Mouse (Mus musculus) hindbrain, embryonic 10.5 days (tissue): ENCODE measurements around the gene Pla2g2f. TPM values are rescaled to one million over a fixed set of nuclear protein-coding genes. Genes with fewer than 3 reads are reported as not detected.

Experiments
- DNase-seq: peaks from one replicate; pipeline ENCODE4 v3.0.0-alpha.2; 2017; ENCODE audit warnings: low spot score
- H3K27ac ChIP-seq: fragments of 300-500 bp; sonication (generic); 2 replicates; pipeline ENCODE4 v1.5.1; 2016; ENCODE audit warnings: mild to moderate bottlenecking, moderate library complexity
- H3K27me3 ChIP-seq: fragments of 300-500 bp; sonication (generic); 2 replicates; pipeline ENCODE4 v1.6.1; 2016; ENCODE audit warnings: mild to moderate bottlenecking; ENCODE audit not compliant: poor library complexity, insufficient read depth, severe bottlenecking
- H3K36me3 ChIP-seq: fragments of 300-500 bp; sonication (generic); 2 replicates; pipeline ENCODE4 v1.6.1; 2016; ENCODE audit warnings: mild to moderate bottlenecking, moderate library complexity
- H3K4me1 ChIP-seq: fragments of 300-500 bp; sonication (generic); replicated peaks from 2 replicates; pipeline ENCODE4 v1.6.1; 2016; ENCODE audit warnings: mild to moderate bottlenecking
- H3K4me3 ChIP-seq: fragments of 300-500 bp; sonication (generic); 2 replicates; pipeline ENCODE4 v1.5.1; 2016; ENCODE audit warnings: mild to moderate bottlenecking, moderate library complexity
- H3K9me3 ChIP-seq: fragments of 300-500 bp; sonication (generic); 2 replicates; pipeline ENCODE4 v1.6.1; 2016; ENCODE audit warnings: mild to moderate bottlenecking, moderate library complexity
- WGBS: fragments of 180-500 bp; shearing (Covaris S2); methylation state at CpG from one replicate; pipeline ENCODE4 v1.1.7; 2016; 5-methylcytosine and 5-hydroxymethylcytosine counted together
- polyA plus RNA-seq: library from polyadenylated mRNA; unstranded; fragments of >200 nt; fragmentation: Nextera tagmentation; extraction: Ambion mirVana; gene quantifications from 2 replicates; pipeline ENCODE4 v1.2.1, GENCODE M21; 2016

Pla2g2f gene
- polyA plus RNA-seq, 1 experiment from 2014 or later = 0.84 TPM

DNA sequence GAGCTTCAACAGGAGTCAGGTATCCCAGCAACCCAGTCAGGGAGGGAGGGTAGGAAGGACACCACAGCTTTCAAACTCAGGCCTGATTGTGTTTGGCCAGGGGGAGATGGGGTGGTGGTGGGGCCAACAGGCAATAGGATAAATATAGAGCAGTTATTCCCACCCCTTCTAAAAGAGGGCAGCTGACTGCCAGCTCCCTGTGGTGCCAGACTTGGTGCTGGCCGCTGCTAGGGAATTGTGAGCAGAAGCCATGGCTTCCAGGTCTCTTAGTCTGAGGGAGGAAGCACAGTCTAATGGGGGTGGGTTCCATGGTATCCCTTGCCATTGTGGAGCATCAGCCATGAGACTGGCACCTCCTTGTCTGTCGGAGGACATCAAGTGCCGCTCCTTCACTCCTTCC, 3.8 kb downstream of the Pla2g2f start:
- H3K36me3 ChIP-seq = no peaks in the 10 kb centered on the region
- H3K27ac ChIP-seq = no peak overlapping the region
- no peak for DNase-seq
- peaks cover 5% of the 10 kb centered on the region; the same call in 1 of the 2 replicates for H3K9me3 ChIP-seq
- H3K27me3 ChIP-seq = no peaks in the 10 kb centered on the region
- H3K4me3 ChIP-seq = no peak overlapping the region
- 85% methylated on average over 3 of the region's 3 CpGs for WGBS
- peaks cover 35% of the 10 kb centered on the region for H3K4me1 ChIP-seq

DNA sequence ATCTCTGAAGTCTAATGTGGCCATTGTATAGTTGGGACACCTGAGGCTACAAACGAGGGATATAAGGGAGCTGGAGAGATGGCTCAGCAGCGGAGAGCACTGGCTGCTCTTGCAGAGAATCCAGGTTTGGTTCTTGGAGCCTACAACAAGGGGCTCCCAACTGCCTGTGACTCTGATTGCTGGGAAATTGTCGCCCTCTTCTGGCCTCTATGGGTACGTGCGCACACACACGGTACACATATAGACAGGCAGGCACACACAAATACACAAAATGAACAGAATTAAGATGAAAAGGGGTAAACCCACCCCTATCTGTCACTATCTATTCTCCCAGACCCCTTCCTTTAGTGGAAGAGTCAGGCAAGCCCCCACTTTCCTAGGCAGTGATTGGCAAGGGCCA, 4.8 kb downstream of the Pla2g2f start:
- Histone ChIP-seq H3K4me1 (peaks cover 44% of the 10 kb centered on the region), H3K27ac (no peak overlapping the region), H3K36me3 (no peaks in the 10 kb centered on the region), H3K27me3 (no peaks in the 10 kb centered on the region), H3K4me3 (no peak overlapping the region), H3K9me3 (peaks cover 5% of the 10 kb centered on the region; the same call in 1 of the 2 replicates)
- WGBS = 89% methylated on average over 6 of the region's 6 CpGs
- DNase-seq = no peak

DNA sequence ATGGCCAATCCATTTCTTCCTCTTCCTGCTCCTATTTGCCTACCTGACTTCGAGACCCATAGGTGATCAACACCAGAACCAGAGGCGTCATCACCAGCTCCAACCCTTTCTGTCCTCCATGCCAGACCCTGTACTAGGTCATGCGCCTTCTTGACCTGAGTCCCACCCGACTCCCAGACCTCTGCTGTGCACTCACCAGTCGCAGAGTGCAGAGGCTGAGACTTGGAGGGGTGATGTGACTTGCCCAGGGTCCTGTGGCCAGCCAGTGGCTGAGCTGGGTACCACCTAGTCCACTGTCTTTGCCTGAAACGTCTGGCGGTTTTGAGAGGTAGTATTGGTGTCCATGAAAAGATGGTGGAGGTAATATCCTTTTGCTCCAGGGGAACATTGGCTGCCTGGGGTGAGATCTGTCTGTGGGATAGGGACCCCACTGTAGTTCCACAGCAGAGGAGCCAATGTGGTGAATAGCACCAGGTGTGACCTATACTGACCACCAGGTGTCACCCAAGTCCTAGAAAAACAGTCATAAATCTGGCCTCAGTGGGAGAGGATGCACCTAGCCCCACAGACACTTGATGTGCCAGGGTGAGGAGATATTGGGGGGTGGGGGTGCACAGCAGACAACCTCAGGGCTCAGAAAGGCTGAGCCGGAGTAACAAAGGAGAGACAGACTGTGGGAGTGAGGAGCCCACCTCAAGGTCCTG, 8.9 kb downstream of the Pla2g2f start:
- DNase-seq = peak; percentile 40
- Histone ChIP-seq H3K4me1 (peaks cover 41% of the 10 kb centered on the region), H3K9me3 (peaks cover 5% of the 10 kb centered on the region; the same call in 1 of the 2 replicates), H3K27ac (peak overlapping the region; percentile 50; the same call in 1 of the 2 replicates), H3K27me3 (peaks cover 4% of the 10 kb centered on the region; the same call in 1 of the 2 replicates), H3K36me3 (no peaks in the 10 kb centered on the region), H3K4me3 (no peak overlapping the region)
- 65% methylated on average over 8 of the region's 8 CpGs for WGBS

DNA sequence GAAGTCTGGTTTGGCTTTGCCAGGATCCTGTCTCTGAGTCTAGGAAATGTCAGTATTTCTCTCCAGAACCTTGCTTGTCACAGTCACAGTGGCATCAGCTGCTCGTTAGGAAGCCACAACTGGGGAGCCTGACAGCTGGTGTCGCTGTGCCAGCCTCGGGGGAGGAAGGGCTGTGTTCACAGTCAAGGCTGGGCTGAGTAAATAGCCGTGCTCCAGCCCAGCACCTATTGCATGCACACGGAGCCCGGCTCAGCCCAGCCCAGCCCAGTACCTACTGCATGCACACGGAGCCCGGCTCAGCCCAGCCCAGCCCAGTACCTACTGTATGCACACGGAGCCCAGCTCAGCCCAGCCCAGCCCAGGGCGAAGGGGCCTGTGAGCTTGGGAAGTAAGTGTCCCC, 9.6 kb downstream of the Pla2g2f start:
- H3K36me3 ChIP-seq = no peaks in the 10 kb centered on the region
- peaks cover 5% of the 10 kb centered on the region; the same call in 1 of the 2 replicates for H3K9me3 ChIP-seq
- 0 out of 2 replicates have a peak overlapping the region, but pooled peaks have one; percentile 50 for H3K27ac ChIP-seq
- H3K4me3 ChIP-seq = no peak overlapping the region
- peaks cover 46% of the 10 kb centered on the region for H3K4me1 ChIP-seq
- no peak for DNase-seq
- WGBS = 63% methylated on average over 10 of the region's 10 CpGs
- H3K27me3 ChIP-seq = peaks cover 4% of the 10 kb centered on the region; the same call in 1 of the 2 replicates

DNA sequence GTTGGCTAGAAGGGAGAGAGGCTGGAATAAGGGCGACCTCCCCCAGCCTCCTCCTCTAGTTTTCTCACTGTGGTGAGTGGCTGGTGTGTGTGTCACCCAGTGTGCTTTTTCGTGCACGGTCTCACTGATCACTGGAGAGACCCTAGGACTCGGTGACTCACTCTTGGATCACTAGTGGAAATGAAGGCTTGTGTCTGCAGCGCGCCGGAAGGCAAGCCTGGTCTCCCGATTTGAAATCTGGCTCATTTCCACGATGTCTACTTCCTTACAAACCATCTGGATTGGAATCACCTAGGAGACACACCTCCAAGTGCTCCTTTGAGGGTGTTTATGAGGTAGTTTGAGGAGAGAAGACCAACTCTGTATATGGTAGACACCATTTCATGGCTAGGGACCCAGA, 10.6 kb downstream of the Pla2g2f start:
- H3K4me1 ChIP-seq = peaks cover 50% of the 10 kb centered on the region
- no peak for DNase-seq
- H3K36me3 ChIP-seq = no peaks in the 10 kb centered on the region
- WGBS = 91% methylated on average over 9 of the region's 9 CpGs
- H3K27me3 ChIP-seq = peaks cover 4% of the 10 kb centered on the region; the same call in 1 of the 2 replicates
- no peak overlapping the region for H3K4me3 ChIP-seq
- H3K27ac ChIP-seq = 0 out of 2 replicates have a peak overlapping the region, but pooled peaks have one; percentile 50
- no peaks in the 10 kb centered on the region for H3K9me3 ChIP-seq

DNA sequence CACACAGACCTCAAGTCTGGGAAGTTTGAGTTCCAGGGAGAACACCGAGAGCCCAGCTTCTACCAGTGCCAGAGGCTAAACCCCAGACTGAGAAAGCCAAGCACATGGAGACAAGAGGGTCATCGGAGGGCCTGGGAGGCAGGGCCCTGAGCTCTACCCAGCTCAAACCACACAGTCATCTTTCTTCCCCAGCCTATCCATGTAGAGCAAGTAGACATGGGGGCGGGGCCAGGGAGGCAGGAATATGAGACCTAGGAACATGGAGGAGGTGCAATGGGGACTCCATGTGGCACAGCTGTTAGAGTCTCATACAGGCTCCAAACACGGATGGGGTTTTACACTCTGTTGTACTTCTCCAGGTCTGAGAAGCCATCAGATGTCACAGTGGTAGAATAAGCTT, 11.5 kb downstream of the Pla2g2f start:
- H3K4me1 ChIP-seq = peaks cover 50% of the 10 kb centered on the region
- DNase-seq = peak; percentile 49
- no peaks in the 10 kb centered on the region for H3K9me3 ChIP-seq
- H3K27ac ChIP-seq = peak overlapping the region; percentile 50; the same call in 1 of the 2 replicates
- no peak overlapping the region for H3K4me3 ChIP-seq
- 68% methylated on average over 4 of the region's 4 CpGs for WGBS
- peaks cover 4% of the 10 kb centered on the region; the same call in 1 of the 2 replicates for H3K27me3 ChIP-seq
- H3K36me3 ChIP-seq = no peaks in the 10 kb centered on the region

DNA sequence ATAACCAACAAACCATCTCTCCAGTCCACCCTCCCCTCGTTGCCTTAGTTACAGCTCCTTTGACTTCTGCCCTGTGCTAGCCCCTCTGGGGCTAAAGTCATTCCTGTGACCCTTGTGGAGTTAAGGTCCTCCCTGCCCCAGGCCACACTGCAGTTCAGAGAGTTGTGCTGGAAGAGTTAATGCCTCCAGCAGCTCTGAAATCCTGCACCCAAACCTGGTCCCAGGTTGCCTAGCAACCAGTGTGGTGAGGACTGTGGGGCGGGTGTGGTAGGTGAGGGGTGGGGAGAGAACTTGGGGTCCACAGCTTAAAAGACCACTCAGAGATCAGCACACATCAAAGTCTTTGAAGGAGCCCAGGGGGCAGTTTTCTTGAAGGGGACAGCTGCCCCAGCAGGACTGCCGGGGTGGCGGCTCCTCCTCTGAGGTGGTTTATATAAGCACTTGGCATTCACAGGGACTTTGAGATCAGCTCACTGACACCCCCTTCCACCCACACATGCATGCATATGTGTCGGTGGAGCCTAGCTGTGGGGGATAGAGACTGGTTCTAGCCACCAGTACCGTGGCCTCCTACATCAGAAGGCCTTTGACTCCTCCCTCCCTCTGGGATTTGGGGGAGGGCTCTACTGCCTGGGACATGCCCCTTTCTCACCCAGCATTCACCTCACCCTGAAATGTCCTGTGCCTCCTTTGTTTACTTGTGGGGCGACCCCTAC, 18.1 kb downstream of the Pla2g2f start:
- no peaks in the 10 kb centered on the region for H3K36me3 ChIP-seq
- H3K4me3 ChIP-seq = no peak overlapping the region
- peak overlapping the region; percentile 69 for H3K27ac ChIP-seq
- 12% methylated on average over 7 of the region's 7 CpGs for WGBS
- H3K4me1 ChIP-seq = peaks cover 42% of the 10 kb centered on the region
- H3K9me3 ChIP-seq = no peaks in the 10 kb centered on the region
- peak; percentile 40 for DNase-seq
- no peaks in the 10 kb centered on the region for H3K27me3 ChIP-seq

DNA sequence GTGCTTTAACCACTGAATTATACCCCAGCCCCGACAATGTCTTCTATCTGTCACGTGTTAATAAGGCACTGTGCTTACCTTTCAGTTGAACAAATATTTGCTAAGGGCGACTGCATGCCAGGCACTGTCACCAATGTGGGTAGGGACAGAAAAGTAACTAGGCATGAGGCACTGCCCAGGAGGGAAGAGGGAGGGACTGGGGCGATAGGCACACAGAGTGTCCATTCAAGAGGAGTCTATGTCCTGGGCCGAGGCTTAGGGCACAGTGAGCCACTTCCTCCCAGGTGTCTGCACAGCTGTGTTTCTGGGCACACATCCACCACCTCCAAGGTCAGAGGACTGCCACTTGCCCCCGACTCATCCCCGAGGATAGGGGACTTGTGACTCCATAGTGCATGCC, 20.4 kb downstream of the Pla2g2f start, which contains the start of gene Ubxn10:
Gene Ubxn10 (minus strand): TSS at position 137 of the 400 bp plus-strand sequence.
- Histone ChIP-seq H3K9me3 (no peaks in the 10 kb centered on the region), H3K27me3 (no peaks in the 10 kb centered on the region), H3K36me3 (no peaks in the 10 kb centered on the region), H3K4me3 (no peak within 1 kb of the TSS), H3K27ac (peak within 1 kb of the TSS; percentile 69), H3K4me1 (peaks cover 32% of the 10 kb centered on the region)
- DNase-seq = no peak
- 65% methylated on average over 7 of the region's 7 CpGs for WGBS

DNA sequence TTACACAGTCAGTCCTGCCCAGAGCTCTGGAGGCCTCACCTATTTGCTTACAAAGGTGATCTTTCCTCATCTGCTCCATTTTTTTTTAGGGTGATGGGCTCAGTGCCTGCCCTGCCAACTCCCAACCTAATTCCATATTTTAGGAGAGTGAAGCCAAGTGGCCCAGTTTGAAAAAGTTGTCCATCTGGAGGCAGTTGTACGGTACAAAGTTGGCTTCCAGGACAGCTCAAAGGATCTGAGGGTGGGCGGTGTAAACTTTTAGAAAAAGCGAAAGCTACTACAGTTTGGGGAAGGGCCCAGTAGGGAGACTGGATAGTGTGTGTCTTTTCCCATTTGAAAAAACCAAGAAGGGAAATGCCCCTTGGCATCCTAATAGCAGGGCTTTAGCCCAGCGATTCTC, 22.6 kb downstream of the Pla2g2f start:
- Histone ChIP-seq H3K4me3 (no peak overlapping the region), H3K4me1 (peaks cover 31% of the 10 kb centered on the region), H3K27me3 (no peaks in the 10 kb centered on the region), H3K36me3 (no peaks in the 10 kb centered on the region), H3K27ac (no peak overlapping the region), H3K9me3 (no peaks in the 10 kb centered on the region)
- 90% methylated on average over 4 of the region's 4 CpGs for WGBS
- DNase-seq = no peak

DNA sequence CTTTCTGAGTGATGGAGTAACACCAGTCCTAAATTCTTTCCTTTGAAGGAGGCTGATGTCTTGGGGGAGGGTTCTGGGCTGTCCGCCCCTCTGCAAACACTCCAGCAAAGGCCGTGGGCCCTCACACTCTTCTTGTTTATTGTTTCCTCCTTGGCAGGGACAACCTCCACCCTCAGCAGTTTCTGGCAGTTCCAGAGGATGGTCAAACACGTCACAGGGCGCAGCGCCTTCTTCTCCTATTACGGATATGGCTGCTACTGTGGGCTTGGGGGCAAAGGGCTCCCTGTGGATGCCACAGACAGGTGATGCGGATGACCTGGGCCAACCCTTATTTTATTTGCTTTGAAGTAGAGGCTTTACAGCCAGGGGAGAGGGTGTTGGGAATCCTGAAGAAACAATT, 23.3 kb downstream of the Pla2g2f start:
- Histone ChIP-seq H3K27ac (0 out of 2 replicates have a peak overlapping the region, but pooled peaks have one; percentile 40), H3K4me3 (no peak overlapping the region), H3K4me1 (peaks cover 30% of the 10 kb centered on the region), H3K9me3 (no peaks in the 10 kb centered on the region), H3K27me3 (no peaks in the 10 kb centered on the region), H3K36me3 (no peaks in the 10 kb centered on the region)
- DNase-seq = no peak
- 75% methylated on average over 7 of the region's 7 CpGs for WGBS

DNA sequence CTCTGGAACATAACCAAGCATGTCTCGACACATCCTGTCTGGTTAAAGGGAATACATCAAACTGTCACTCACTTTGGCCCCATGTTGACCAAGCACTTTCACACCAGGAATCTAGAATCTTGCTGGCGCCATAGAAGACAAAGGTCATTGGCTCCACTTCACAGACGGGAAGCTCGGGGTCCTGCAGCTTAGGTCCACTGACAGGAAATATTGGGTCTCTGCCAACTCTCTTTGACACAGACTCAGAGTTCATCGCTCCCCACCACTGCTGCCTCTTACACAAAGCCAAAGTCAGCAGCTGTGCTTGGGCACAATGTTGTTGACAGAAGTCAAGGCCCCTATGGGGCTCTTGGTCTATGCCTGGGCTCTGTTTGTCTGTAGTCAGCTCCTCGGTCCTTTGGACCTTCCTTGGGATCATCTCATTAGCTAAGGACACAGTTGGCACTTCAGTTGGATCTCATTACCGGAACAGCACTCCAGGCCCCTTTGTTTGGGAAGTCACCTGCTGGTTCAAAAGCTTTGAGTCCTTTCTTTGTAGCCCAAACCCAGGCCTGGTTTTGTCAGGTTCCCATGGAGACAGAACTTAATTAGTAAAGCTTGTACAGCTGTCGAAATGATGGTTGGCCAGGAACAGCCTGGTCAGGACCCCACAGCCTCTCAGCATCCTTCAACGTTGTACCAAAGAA, 28.3 kb downstream of the Pla2g2f start:
- WGBS = 29% methylated on average over 9 of the region's 9 CpGs
- no peaks in the 10 kb centered on the region for H3K27me3 ChIP-seq
- DNase-seq = peak; percentile 41

DNA sequence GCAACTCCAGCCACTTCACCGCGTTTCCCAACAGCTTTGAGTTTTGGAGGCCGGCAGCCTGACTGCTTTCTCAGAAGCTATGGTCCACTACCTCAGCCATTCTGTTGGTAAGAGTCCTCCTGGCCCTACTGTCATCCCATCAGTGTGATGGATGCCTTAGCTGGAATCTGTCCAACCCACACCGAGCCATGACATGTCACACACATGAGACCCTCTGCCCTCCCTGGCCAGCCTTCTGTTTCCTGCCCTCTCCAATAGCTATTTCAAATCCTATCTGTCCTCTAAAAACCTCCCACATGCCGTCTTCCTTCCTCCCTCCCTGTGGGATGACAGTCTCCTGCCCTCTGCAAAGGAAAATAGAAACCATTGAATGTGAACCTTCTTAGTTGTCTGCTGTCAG, 31.7 kb downstream of the Pla2g2f start:
- Histone ChIP-seq H3K36me3 (no peaks in the 10 kb centered on the region), H3K27me3 (no peaks in the 10 kb centered on the region; the same call in 1 of the 2 replicates), H3K4me1 (peaks cover 57% of the 10 kb centered on the region), H3K9me3 (no peaks in the 10 kb centered on the region), H3K4me3 (0 out of 2 replicates have a peak overlapping the region, but pooled peaks have one; percentile 50), H3K27ac (peak overlapping the region; percentile 85)
- DNase-seq = no peak
- WGBS = 85% methylated on average over 5 of the region's 5 CpGs

More for the DNA sequence above, 28.3 kb downstream of the Pla2g2f start:
- H3K27ac ChIP-seq = peak overlapping the region; percentile 67
- no peak overlapping the region for H3K4me3 ChIP-seq
- H3K4me1 ChIP-seq = peaks cover 30% of the 10 kb centered on the region
- H3K36me3 ChIP-seq = no peaks in the 10 kb centered on the region
- no peaks in the 10 kb centered on the region for H3K9me3 ChIP-seq
